Mouse (Mus musculus): Measurements from ENCODE around the gene Phc3. TPM values are rescaled to one million over a fixed set of nuclear protein-coding genes. Genes with fewer than 3 reads are reported as not detected.
A peak's percentile ranks its signal among the peaks of the same experiment; 100 is the strongest.

Phc3 gene
- 23.9 and 27.7 TPM in 2 replicates for polyA plus RNA-seq (2012; rRNA removed)

- Histone ChIP-seq H3K36me3 (ENCODE audit: control insufficient read depth, insufficient read depth, low read length) (no peaks in the 10 kb centered on the region; the same call in none of the 2 replicates), H3K27ac (ENCODE audit: insufficient read depth, low read depth, low read length) (peak within 1 kb of the TSS; percentile 95), H3K4me3 (ENCODE audit: insufficient read depth, low read depth, low read length) (peak within 1 kb of the TSS; percentile 100), H3K4me1 (ENCODE audit: control insufficient read depth, insufficient read depth, low read length) (peaks cover 2% of the 10 kb centered on the region; the same call in 1 of the 2 replicates), H3K27me3 (replicated peaks; ENCODE audit: control insufficient read depth, insufficient read depth, low read length) (no peaks in the 10 kb centered on the region)
- TF ChIP-seq CTCF (conservative IDR thresholded peaks at IDR 0.05; ENCODE audit: insufficient read depth, insufficient read length, low read depth, low read length) (no peak), POLR2A (IDR thresholded peaks at IDR 0.05; ENCODE audit: low read depth, low read length) (peak; percentile 77)
- DNase-seq, result peak; percentile 95
- 1% methylated on average over 34 of the region's 34 CpGs for WGBS
Observed at GRCm38 (mm10) chr3:30969104-30969581, at the start of gene Phc3. Gene Phc3 (minus strand): TSS chr3:30969415.

- Histone ChIP-seq H3K4me3 (ENCODE audit: insufficient read depth, low read depth, low read length) (no peak overlapping the region), H3K27me3 (replicated peaks; ENCODE audit: control insufficient read depth, insufficient read depth, low read length) (no peaks in the 10 kb centered on the region), H3K4me1 (ENCODE audit: control insufficient read depth, insufficient read depth, low read length) (peaks cover 10% of the 10 kb centered on the region), H3K36me3 (ENCODE audit: control insufficient read depth, insufficient read depth, low read length) (no peaks in the 10 kb centered on the region), H3K27ac (ENCODE audit: insufficient read depth, low read depth, low read length) (no peak overlapping the region)
- WGBS, result 63% methylated on average over 4 of the region's 4 CpGs
- TF ChIP-seq CTCF (conservative IDR thresholded peaks at IDR 0.05; ENCODE audit: insufficient read depth, insufficient read length, low read depth, low read length) (no peak), POLR2A (IDR thresholded peaks at IDR 0.05; ENCODE audit: low read depth, low read length) (no peak)
- DNase-seq, result no peak
Observed at GRCm38 (mm10) chr3:31017652-31018051, 48.4 kb upstream of the Phc3 start.

- 29% methylated on average over 9 of the region's 9 CpGs for WGBS
- Histone ChIP-seq H3K36me3 (ENCODE audit: control insufficient read depth, insufficient read depth, low read length) (no peaks in the 10 kb centered on the region), H3K4me3 (ENCODE audit: insufficient read depth, low read depth, low read length) (no peak overlapping the region), H3K4me1 (ENCODE audit: control insufficient read depth, insufficient read depth, low read length) (peaks cover 10% of the 10 kb centered on the region), H3K27ac (ENCODE audit: insufficient read depth, low read depth, low read length) (no peak overlapping the region), H3K27me3 (replicated peaks; ENCODE audit: control insufficient read depth, insufficient read depth, low read length) (no peaks in the 10 kb centered on the region)
- TF ChIP-seq CTCF (conservative IDR thresholded peaks at IDR 0.05; ENCODE audit: insufficient read depth, insufficient read length, low read depth, low read length), result no peak
- TF ChIP-seq POLR2A (IDR thresholded peaks at IDR 0.05; ENCODE audit: low read depth, low read length), result no peak
- peak; percentile 25 for DNase-seq
Observed at GRCm38 (mm10) chr3:31016594-31017196, 47.5 kb upstream of the Phc3 start.

GRCm38 (mm10) chr3:31015682-31016443, 46.6 kb upstream of the Phc3 start:
- Histone ChIP-seq H3K4me3 (ENCODE audit: insufficient read depth, low read depth, low read length) (no peak overlapping the region), H3K4me1 (ENCODE audit: control insufficient read depth, insufficient read depth, low read length) (peaks cover 8% of the 10 kb centered on the region), H3K27me3 (replicated peaks; ENCODE audit: control insufficient read depth, insufficient read depth, low read length) (no peaks in the 10 kb centered on the region), H3K27ac (ENCODE audit: insufficient read depth, low read depth, low read length) (no peak overlapping the region), H3K36me3 (ENCODE audit: control insufficient read depth, insufficient read depth, low read length) (no peaks in the 10 kb centered on the region)
- no peak for DNase-seq
- TF ChIP-seq CTCF (conservative IDR thresholded peaks at IDR 0.05; ENCODE audit: insufficient read depth, insufficient read length, low read depth, low read length), result no peak
- no peak for TF ChIP-seq POLR2A (IDR thresholded peaks at IDR 0.05; ENCODE audit: low read depth, low read length)
- 79% methylated on average over 10 of the region's 10 CpGs for WGBS

GRCm38 (mm10) chr3:31014374-31014773, 45.2 kb upstream of the Phc3 start:
- Histone ChIP-seq H3K4me3 (ENCODE audit: insufficient read depth, low read depth, low read length) (no peak overlapping the region), H3K4me1 (ENCODE audit: control insufficient read depth, insufficient read depth, low read length) (peaks cover 8% of the 10 kb centered on the region), H3K27ac (ENCODE audit: insufficient read depth, low read depth, low read length) (no peak overlapping the region), H3K36me3 (ENCODE audit: control insufficient read depth, insufficient read depth, low read length) (no peaks in the 10 kb centered on the region), H3K27me3 (replicated peaks; ENCODE audit: control insufficient read depth, insufficient read depth, low read length) (no peaks in the 10 kb centered on the region)
- no peak for TF ChIP-seq CTCF (conservative IDR thresholded peaks at IDR 0.05; ENCODE audit: insufficient read depth, insufficient read length, low read depth, low read length)
- TF ChIP-seq POLR2A (IDR thresholded peaks at IDR 0.05; ENCODE audit: low read depth, low read length), result no peak
- peak; percentile 23 for DNase-seq
- 70% methylated on average over 2 of the region's 2 CpGs for WGBS

GRCm38 (mm10) chr3:31004320-31005209, 35.4 kb upstream of the Phc3 start:
- Histone ChIP-seq H3K4me3 (ENCODE audit: insufficient read depth, low read depth, low read length) (no peak overlapping the region), H3K36me3 (ENCODE audit: control insufficient read depth, insufficient read depth, low read length) (no peaks in the 10 kb centered on the region), H3K27me3 (replicated peaks; ENCODE audit: control insufficient read depth, insufficient read depth, low read length) (no peaks in the 10 kb centered on the region), H3K4me1 (ENCODE audit: control insufficient read depth, insufficient read depth, low read length) (peaks cover 9% of the 10 kb centered on the region; the same call in 1 of the 2 replicates), H3K27ac (ENCODE audit: insufficient read depth, low read depth, low read length) (no peak overlapping the region)
- no peak for DNase-seq
- WGBS, result 74% methylated on average over 6 of the region's 6 CpGs
- TF ChIP-seq POLR2A (IDR thresholded peaks at IDR 0.05; ENCODE audit: low read depth, low read length), result no peak
- TF ChIP-seq CTCF (conservative IDR thresholded peaks at IDR 0.05; ENCODE audit: insufficient read depth, insufficient read length, low read depth, low read length), result no peak

Data from kidney, adult 2 months (tissue).